Mouse (Mus musculus): ENCODE measurements around the gene Scd3.

The Scd3 gene

DNA sequence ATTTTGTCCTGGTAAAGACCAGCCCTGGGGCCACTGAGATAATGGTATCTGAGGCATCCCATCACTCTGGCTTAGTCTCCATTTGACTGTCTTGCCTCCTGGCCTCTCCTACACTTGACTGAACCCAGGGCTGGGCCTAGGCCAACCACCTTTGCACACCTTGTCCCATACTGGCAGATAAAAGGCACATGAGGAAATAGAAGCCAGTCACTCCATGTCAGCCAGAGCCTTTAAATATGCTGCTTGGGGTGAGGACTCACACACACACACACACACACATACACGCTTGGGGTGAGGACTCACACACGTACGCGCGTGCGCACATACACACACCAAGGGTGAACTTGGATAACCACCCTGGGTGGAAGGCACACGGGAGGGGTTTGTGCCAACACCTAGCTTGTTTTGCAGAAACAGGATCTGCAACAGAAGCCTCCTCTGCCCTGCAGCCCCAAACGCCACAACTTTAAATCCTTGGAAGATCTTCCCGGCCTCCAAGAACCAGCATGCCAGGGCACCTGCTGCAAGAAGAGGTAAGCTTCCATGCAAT is at the start of gene Scd3:
Scd3 (plus strand) TSS at position 255 of the 550 bp plus-strand sequence.
- DNase-seq = no peak

DNA sequence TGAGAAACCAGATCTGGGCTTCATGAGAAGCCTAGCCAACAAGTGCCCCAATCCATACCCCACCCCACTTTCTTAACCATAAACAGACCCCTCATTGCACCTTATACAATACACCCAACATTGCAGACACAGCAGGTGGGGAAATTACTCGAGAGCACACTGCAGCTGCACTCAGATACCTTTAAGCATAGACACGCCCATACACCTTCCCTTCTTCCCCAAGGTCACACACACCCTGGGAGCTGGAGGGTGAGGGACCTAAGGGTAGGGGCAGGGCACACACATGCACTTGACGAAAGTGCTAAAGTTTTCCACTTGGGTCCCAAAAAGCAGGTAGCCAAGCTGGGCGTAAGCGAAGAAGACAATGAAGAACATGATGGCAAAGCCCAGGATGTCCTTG is 49.3 kb upstream of the Scd3 start:
- no peak for DNase-seq

DNA sequence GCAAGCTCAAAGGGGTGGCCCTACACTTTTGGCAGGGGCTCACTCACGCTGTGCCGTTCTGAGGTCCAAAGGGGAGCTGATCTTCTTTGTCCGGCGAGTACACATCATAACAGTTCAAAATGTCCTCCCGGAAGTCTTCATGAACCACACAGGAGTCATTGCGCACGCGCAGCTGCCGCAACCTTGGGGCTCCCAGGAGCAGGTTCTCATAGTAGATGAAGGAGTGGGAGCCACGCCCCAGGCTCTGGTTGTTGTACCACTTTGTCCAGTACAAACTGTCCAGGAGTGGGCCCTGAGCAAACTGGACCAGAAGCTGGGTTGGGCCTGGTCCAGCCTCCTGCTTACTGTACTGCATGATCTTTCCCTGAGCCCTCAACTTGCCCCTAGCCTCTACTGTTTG is 46.1 kb upstream of the Scd3 start:
- no peak for DNase-seq

DNA sequence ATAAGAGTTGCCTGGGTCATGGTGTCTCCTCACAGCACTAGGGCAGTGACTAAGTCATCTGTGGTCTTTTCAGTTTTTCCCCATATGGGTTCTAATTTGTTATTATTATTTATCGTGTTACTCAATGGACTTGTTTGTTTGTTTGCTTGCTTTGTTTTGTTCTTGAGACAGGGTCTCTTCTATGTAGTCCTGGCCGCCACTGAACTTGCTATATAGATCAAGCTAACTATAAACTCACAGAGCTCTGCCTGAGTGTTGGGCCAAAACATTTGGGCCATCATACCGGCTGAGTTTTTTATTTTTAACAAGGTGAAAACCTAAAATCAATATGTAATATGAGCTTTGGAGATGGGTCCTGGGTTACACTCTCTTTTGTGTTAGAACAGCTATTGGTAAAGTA is 43.7 kb upstream of the Scd3 start:
- no peak for DNase-seq

DNA sequence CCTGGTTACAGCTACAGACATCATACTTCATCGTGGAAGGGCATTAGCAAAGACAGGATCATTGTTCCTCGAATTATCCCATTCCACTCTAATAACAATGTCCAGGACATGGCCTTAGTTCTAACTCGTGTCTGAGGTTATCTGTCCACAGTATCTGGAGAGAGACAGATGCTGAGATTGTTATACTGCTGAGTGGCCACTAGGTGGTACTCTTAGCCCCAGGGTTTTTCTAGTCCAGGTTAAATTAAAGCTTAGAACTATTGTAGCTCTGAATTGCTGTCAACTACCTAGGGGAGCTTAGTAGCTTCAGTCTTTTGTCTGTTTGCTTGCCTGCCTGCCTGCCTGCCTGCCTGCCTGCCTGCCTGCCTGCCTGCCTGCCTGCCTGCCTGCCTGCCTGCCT is 41.6 kb upstream of the Scd3 start:
- peak; percentile 17 to 39 for DNase-seq

DNA sequence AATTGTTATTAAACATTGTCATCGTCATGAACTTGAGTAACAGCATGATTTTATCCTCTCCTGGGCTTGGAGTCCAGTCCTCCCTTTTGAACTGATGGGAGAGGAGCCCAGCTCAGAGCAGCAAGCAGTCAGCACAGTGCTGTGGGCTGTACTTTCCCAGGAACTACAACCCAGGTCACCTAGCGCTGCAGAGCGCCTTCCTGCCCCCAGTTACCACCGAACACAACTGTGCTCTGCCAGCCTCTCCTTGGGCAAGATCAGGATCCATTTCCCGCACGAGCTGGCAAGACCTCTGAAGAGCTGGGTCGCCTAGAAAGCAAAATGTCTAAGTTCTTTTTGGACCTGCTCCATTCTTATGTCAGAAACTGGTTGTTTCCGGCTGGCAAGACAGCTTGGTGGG is 28.2 kb upstream of the Scd3 start:
- no peak for DNase-seq

DNA sequence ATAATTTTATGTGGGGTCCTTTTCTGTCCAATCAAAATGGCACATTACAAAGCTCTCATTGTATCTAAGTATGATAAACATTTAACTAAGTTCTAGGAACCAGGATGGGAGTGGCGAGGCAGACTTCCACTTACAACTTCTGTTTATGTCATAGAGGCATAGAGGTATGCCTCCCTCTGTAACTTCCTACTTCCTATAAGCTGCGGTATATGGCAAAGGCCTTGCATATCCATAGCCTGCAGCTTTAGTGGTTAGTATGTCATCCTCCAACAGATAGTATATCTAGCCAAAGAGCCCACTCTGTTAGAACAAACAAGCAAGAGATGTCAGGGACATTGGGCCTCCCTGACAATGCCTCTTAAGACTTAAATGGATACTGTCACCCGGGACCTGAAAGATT is 26.3 kb upstream of the Scd3 start:
- no peak for DNase-seq

DNA sequence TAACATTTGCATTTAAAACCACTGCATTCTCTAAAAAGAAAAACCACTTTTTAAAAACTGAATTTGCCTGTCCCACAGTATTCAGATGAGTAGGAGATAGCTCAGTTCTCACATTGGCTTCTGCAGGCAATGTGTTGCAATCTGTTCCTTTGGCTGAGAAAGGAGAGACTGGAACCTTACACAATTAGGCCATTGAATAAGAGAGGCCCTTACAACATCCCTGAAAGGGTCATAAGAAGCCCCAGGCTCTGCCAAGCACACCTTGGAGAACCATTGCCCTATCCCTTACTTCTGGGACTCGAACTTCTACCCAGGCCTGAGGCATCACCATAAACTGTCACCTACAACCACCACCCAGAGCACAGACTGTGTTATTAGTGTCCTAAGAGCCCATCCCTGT is 22.6 kb upstream of the Scd3 start:
- DNase-seq = no peak

DNA sequence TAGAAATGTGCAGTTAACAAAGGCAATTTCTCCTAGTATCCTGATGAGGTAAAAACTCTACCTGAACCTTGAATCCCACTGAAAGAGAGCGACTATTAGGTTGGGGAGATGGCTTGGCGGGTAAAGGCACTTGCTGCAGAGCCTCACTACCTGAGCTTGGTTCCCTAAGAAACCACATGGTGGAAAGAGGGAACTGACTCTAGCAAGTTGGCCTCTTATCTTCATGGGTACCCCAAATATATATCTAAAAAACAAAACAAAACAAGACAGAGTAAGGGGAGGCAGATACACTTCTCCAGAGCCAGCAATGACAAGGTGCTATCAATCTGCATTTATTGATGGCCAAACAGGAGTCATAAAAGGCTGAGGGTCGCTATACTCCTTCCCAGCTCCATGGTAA is 19.1 kb upstream of the Scd3 start:
- no peak for DNase-seq

DNA sequence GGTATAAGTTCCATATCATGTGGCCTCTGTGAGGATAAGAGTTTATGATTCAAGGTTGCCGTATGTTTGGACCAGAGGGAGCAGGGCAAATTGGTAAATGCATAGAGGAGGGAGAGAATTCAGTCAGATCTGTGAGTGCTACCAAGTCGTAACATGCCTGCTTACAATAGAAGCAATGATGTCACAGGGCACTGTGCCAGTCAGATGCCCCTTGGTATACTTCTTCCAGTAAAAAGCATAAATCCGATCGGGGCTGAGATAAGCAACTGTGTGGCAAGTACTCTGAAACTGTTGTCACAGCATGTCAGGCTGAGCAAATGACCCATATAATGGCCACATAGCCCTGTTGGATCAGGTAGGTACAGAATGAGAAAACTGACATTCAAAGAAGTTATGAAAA is 14.0 kb upstream of the Scd3 start:
- no peak for DNase-seq

DNA sequence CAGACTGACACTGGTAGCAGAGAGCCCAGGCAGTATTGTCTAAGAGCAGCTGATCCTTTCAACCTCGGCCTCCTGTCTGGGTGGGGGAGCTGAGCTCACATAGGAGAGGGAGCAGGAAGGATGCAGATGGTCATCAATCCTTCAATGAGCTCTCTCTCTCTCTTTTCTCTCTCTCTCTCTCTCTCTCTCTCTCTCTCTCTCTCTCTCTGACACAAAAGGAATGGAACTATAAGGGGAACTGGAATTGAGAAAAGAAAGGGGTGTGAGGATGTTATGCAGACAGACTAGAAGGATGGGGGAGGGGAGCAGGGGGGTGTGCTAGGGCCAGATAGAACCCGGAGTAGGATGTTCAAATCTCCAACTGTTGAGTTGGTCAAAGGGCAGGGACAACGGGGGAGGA is 10.7 kb upstream of the Scd3 start, which contains the start of gene Pkd2l1:
Pkd2l1 (minus strand) TSS at position 101 of the 400 bp plus-strand sequence.
- DNase-seq = no peak

DNA sequence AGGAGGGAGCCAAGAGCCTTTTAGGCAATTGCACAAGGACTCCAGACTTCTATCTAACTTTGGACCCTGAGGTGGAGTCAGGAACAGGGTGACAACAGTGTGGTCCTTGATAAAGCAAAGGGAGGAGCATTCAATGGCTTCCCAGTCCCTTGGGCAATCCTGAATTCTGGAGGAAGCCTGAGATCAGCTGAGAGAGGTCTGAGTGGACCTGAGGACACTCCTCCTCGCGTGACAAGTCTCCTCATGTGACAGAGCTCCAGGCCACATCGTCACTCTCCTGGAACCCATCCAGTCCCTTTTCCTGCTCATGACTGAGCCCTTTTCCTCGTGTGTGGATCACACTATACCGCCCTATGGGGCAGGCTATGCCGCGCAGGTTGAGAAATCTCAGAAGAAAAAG is 9.2 kb upstream of the Scd3 start:
- no peak for DNase-seq

DNA sequence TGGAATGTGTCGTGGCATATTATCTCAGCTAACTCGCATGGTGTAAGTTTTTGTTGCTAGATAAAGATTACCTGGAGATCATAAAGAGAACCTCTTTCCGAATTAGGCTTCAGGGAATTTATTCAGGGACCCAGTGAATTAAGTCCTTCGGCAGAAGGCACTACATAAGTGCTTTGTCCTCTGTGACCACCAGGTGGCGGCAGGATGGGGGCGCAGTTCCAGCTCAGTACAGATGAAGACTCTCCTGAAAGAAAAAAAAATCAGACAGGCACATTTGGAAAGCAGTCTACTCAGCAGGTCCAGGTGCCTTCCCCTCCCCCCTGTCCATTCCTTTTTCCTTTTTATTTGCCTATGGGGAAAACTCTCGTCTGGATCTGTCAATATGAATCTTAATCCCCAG is 7.9 kb upstream of the Scd3 start:
- peak; percentile 89 to 94 for DNase-seq

DNA sequence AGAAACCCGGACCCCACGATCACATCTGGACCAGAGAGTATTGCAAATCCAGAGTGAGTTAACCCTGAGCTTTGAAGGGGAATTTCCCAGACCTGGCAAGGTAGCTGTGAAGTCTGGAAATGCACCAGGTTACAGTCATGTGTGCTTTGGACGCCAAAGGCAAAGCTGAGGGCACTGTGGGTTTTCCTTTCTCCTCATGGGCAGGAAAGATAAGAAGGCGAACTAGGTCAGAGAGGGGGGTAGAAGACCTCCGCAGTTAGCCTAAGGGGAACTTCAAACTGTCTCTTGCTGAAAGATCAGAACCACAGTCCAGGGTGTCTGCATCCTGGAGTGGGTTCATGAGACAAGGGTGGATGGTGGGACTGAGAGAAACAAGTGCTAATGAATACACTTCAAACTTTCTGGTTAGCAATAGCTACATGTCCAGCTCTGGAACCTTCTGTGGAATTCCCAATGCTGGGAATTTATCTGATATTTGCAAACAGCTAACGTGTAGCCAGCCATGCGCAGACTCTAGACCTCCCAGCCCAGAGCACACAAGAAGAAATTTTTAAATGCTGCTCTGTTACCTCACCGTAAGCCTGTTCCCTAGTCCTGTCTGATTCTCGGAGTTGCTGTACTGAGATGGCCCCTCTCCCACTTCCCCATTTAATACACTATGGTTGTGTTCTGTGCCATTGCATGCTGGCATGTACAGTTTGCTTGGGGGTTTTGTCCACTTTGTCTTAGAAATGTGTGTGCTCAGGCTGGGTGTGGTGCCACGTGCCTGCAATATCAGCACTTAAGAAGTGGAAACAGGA is 5.8 kb upstream of the Scd3 start:
- no peak for DNase-seq

DNA sequence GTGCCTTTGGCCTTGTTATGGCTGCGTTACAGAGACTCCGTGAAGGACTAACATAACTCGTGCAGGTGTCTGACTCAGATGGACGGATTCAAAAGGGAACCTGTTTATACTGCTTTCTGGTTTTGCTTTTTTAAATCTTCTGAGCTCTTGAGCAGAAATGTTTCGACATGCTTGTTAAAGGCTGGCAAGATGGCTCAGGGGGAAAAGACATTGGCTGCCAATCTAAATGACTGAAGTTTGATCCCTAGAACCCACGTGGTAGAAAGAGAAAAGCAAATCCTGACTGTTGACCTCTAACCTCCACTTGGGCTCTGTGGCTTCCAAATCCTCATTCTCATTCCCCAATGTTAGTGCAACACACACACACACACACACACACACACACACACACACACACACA is 4.6 kb upstream of the Scd3 start:
- no peak for DNase-seq

DNA sequence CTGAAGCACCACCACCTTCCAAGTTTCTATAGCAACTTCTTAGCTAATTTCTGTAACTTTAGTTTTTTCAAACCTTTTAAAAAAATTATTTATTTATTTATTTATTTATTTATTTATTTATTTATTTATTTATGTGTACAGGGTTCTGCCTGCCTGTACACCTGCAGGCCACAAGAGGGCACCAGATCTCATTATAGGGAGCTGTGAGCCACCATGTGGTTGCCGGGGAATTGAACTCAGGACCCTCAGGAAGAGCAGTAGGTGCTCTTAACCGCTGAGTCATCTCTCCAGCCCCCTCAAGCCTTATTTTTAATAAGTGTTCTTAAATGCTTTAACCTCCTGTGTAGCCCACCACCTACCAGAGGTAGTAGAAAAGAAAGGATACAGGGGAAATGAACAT is 4.1 kb upstream of the Scd3 start:
- DNase-seq = peak; percentile 33 to 64

DNA sequence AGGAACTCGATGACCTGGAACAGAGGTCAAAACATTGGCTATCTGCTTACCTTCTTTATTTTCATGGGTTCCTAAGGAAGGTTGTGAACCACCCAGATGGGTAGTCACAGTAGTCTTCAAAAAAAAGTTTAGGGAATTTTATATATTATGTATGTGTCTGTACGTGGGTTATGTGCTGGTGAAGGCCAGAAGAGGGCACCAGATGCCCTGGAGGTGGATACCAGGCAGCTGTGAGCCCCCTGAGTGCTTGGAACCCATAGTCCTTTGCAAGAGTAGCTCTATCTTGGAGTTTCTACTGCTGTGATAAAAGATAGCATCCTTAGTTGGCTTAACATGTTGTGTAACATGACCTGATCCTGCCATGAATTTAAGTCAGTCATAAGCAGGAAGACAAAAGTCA is 4.0 kb downstream of the Scd3 start:
- DNase-seq = no peak

DNA sequence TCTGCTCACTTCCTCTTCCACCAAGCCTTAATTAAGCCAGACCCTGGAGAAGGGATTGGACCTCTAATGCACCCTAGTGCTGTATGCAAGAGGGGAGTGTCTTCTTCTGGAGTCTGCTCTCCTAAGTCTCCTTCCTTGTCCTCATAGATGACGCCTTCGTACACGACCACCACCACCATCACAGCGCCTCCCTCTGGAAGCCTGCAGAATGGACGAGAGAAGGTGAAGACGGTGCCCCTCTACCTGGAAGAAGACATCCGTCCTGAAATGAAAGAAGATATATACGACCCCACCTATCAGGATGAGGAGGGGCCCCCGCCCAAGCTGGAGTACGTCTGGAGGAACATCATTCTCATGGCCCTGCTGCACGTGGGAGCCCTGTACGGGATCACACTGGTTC is 12.2 kb downstream of the Scd3 start:
- no peak for DNase-seq

DNA sequence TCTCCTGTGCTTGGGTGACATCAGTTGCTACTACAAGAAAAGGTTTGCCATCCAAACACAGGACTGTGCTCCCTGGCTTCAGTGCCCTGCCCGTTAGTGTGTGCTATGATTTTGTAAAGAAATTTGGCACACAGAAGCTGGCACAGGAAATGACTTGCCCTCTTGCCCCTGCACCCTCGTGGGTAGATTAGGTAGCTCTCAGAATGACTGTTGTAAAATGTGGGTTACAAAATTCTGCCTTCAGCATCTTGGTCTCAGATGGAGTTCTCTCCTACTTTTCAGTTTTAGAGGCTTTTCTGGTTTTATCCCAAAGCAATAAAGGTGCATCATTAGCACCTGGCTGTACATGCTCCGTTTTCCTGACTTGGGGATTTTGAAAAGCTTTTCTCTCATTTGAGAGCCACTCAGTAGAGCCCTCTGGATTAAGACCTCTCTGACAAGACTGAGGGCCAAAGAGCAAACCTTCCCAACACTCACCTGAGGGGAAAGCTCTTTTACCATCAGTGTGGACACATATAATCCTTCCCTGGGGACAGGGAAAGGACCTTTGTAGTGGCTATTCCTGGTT is 15.0 kb downstream of the Scd3 start:
- DNase-seq = no peak

DNA sequence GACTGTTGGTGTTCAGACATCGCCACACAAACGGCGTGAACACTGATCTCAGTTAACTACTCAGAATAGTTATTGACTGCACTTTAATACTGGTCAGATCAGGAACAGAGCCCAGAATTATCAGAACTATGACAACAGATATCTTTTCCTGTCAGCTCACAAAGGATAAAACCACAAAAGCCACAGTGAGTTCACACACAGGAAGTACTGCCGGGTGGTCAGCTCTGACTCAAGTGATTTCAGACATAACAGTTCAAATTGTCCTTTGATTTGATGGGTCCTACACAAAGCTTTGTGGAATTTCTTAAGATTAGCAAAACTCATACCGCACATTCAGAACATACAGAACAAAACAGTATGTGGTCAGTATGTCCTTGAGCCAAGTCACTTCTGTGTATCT is 22.7 kb downstream of the Scd3 start:
- DNase-seq = no peak

DNA sequence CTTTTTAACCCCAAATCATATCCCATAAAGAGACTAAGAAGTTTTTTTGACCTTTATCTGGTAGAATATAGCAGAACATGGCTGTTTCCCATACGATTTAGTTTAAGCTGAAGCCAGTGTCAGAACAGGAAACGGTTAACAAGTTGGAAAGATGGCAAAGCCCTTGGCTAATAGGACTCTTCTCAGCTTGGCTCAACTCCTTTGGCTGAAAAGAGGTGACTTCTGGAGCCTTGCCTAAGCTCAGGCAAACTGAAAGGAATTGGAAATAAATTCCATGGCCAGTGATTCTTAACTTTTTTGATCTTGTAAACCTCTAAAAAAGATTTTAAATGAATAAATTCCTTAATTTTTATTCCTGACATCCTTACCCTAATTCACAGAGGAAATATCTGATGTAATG is 26.7 kb downstream of the Scd3 start:
- peak; percentile 71 to 77 for DNase-seq

DNA sequence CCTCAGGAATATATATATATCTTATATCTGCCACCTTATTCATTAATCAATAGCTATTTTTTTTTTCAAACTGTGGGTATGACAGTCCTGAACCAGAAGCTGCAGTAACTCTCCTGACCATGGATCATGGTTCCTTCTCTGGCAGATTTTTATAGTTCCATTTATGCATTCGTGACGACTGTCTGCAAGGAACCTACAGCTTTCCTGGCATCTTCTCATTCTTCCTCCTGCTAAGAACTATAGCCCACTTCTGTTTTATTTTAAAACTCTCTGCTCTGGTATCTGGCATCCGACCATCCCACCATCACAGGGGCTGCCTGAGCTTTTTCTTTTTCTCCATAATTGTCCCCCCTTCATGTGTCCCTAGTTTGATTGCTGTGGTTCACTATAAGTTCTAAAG is 27.1 kb downstream of the Scd3 start:
- no peak for DNase-seq

DNA sequence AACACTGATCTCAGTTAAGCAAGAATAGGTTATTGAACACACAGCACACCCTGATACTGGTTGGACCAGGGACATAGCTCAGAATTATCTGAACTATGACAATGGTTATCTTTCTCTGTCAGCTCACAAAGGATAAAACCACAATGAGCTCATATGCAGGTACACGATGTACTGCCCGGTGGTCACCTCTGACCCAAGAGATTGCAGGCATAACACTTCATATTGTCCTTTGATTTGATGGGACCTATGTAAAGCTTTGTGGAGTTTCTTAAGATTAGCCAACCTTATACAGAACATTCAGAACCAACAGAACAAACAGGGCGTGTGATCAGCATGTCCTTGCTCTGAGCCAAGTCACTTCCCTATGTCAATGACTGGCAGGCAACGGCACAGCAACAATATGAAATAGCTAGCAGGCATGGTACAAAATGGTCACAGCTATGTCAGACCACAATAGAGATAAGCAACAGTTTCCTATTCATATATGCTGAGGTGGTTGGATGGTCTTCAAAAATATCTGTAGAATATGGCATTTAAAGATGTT is 28.6 kb downstream of the Scd3 start:
- no peak for DNase-seq

DNA sequence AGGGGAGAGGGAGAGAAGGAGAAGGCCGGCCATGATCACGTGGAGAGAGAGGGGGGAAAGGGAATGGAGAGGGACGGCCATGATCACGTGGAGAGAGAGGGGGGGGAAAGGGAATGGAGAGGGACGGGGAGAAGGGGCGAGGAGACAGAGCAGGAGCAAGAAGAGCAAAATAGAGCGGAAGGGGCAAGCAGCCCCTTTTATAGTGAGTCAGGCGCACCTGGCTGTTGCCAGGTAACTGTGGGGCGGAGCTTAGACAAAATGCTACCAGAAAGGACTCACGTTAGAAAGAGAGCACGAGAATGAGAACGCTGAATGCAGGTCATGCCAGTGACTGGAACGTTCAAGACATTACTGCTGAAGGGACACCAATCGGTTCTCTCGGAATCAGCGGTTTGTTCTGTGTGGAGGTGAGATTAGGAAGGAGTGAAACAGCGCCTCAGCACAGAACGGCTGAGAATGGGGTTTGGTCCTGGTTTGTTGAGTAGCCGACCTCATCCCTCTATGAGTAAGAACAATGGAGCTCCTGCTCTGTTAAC is 34.5 kb downstream of the Scd3 start:
- peak in 1 of 2 experiments; percentile 44 for DNase-seq
